Mouse (Mus musculus) c-Kit-negative CD71-positive TER-119-positive erythroid progenitor cells, embryonic 14.5 days (primary cell): ENCODE measurements around the gene Cdc34.

Experiments
- DNase-seq: peaks from one replicate; pipeline ENCODE4 v3.0.0-alpha.2; 2013; ENCODE audit warnings: low read depth, low spot score

Gene Cdc34

GRCm38 (mm10) chr10:79716254-79716987 lies 34.4 kb downstream of the Cdc34 start, which contains the start of gene Hcn2:
TSS of gene Hcn2 (plus strand) at chr10:79716634.
- DNase-seq = no peak

DNA sequence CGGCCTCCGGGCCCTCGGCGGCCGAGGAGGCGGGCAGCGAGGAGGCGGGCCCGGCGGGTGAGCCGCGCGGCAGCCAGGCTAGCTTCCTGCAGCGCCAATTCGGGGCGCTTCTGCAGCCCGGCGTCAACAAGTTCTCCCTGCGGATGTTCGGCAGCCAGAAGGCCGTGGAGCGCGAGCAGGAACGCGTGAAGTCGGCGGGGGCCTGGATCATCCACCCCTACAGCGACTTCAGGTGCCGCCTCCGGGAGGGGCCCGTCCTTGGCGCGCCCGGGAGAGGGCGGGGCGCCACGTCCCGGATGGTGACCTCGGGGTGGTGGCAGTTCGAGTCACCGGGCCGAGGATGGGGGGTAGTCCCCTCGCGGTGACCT lies 35.0 kb downstream of the Cdc34 start:
- no peak for DNase-seq

- DNase-seq = peak; percentile 48
Observed at GRCm38 (mm10) chr10:79717640-79718357, 35.8 kb downstream of the Cdc34 start.

GRCm38 (mm10) chr10:79721089-79721488 lies 39.1 kb downstream of the Cdc34 start:
- DNase-seq = no peak

DNA sequence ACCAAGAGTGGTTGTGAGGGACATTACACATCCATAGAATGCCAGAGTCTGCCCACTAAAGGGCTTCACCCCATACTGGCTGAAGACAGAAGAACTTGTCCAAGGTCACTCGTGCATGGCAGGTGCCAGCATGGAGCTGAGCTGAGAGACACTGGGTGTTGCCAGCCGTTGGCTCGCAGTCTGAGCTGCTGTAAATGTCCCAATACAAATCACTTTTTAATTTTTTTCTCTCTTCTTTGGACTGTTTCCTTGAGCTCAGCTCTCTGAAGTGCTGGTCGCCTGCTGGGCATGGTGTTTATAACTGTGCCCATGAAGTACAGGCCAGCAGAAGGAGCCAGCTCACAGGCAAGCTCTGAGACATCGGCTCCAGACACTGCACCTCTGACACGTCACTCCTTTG lies 41.1 kb downstream of the Cdc34 start:
- no peak for DNase-seq

GRCm38 (mm10) chr10:79723692-79724091 lies 41.7 kb downstream of the Cdc34 start:
- no peak for DNase-seq

DNA sequence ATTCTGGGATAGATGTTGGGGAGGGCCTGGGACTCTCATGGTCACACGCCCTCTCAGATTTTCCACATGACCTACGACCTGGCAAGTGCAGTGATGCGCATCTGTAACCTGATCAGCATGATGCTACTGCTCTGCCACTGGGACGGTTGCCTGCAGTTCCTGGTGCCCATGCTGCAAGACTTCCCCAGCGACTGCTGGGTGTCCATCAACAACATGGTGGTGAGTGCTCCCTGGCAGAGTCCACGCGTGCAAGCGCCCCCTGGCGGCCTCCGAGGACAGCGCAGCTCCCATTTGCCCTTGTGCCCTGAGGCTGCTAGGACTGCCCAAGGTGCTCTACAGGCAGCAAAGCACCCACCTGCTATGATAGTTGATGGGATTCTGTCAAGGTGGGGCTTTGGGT lies 44.1 kb downstream of the Cdc34 start:
- peak; percentile 58 for DNase-seq

- no peak for DNase-seq
Observed at GRCm38 (mm10) chr10:79728323-79729249, 46.6 kb downstream of the Cdc34 start.

GRCm38 (mm10) chr10:79729357-79729965 lies 47.5 kb downstream of the Cdc34 start:
- no peak for DNase-seq

DNA sequence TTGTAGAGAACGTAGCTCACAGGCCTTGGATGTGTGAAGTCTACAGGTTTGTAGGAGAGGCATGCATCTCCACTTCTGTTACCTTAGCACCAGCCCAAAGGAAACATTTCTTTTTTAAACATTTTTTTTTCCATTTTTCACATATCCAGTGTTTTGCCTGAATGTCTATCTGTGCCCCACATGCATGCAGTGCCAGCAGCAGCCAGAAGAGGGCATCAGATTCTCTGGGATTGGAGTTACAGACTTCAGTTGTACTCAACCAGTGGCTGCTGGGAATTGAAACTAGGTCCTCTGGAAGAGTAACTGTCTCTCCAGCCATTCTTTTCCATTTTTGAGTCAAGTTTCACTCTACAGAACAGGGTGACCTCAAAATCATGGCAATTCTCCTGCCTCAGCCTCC lies 50.5 kb downstream of the Cdc34 start:
- DNase-seq = no peak

DNA sequence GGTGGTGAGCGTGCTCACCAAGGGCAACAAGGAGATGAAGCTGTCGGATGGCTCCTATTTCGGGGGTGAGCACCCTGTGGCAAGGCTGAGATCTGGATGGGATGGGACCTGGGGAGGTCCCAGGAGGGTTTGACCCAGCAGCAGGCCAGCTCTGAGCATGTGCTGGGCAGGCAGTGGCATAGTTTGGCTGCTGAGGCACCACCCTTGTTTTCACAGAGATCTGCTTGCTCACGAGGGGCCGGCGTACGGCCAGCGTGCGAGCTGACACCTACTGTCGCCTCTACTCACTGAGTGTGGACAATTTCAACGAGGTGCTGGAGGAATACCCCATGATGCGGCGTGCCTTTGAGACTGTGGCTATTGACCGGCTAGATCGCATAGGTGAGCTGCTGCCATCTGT lies 51.9 kb downstream of the Cdc34 start:
- no peak for DNase-seq

DNA sequence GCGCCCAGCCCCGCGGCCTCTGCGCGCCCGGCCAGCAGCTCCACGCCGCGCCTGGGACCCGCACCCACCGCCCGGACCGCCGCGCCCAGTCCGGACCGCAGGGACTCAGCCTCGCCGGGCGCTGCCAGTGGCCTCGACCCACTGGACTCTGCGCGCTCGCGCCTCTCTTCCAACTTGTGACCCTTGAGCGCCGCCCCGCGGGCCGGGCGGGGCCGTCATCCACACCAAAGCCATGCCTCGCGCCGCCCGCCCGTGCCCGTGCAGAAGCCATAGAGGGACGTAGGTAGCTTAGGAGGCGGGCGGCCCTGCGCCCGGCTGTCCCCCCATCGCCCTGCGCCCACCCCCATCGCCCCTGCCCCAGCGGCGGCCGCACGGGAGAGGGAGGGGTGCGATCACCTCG lies 53.4 kb downstream of the Cdc34 start:
- no peak for DNase-seq

DNA sequence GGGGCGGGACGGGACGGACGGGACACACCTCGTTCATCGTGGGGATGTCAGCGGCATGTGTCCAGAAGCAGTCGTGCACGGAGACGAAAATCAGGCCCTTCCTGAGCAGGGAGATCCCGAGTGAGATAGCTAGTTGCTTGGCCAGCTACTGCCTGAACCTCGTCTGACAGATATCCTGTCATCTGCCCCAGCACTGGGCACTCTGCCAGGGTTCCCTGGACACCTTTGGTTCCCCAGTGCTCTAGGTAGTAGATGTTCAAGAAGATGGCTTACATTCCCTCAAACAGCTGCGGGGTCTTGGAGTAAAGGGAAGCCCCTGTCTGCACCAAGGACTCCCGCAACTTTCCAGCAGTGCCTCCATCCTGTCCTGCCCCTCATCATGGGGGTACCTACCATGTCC lies 54.7 kb downstream of the Cdc34 start:
- no peak for DNase-seq
